Mouse (Mus musculus) brain, embryonic 14.5 days (tissue): ENCODE measurements around the gene Gm9944.

Source experiments
- CTCF ChIP-seq: fragments of 200-500 bp; IDR thresholded peaks from 2 replicates; pipeline ENCODE4 v1.5.1; 2012; ENCODE audit warnings: inconsistent platforms, mild to moderate bottlenecking, moderate library complexity, borderline replicate concordance; ENCODE audit not compliant: insufficient read depth, insufficient read length; ENCODE audit errors: extremely low read depth
- POLR2A ChIP-seq: fragments of 200-500 bp; IDR thresholded peaks from 2 replicates; pipeline ENCODE4 v1.6.1; 2012; ENCODE audit warnings: mild to moderate bottlenecking, inconsistent platforms, borderline replicate concordance; ENCODE audit not compliant: poor library complexity, insufficient read depth, insufficient read length, severe bottlenecking; ENCODE audit errors: extremely low read depth

- no peak for TF ChIP-seq CTCF
- TF ChIP-seq POLR2A = no peak
Measured at GRCm38 (mm10) chr4:144424590-144424989, 28.5 kb downstream of the Gm9944 start.
